Mouse (Mus musculus): ENCODE data around the gene Sytl1.

Sytl1 gene

DNA sequence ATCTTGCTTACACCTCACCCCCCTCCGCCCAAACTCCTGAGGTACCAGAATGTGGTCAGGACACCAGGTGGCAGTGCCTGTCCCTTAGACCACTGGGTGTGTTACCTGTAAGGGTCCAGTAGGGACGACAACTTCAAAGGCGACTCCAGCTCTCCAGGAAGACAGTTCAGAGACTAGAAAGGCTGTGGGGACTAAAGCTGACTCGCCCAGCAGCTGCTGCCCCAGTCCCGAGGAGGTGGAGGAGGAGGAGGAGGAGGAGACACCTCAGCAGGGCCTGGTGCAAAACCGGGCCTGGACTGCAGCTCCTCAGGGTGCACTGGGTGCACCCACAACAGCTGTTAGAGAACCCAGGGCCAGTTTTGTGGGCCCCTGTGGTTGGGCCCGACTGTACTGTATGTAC, at the start of gene Sytl1:
Sytl1 (minus strand) TSS at position 232 of the 400 bp plus-strand sequence.
- DNase-seq (ENCODE audit: low spot score in 2 of 2), result no peak

GRCm38 (mm10) chr4:133309948-133310347, 47.0 kb upstream of the Sytl1 start:
- DNase-seq (ENCODE audit: low spot score in 2 of 2), result peak; percentile 82 to 92

DNA sequence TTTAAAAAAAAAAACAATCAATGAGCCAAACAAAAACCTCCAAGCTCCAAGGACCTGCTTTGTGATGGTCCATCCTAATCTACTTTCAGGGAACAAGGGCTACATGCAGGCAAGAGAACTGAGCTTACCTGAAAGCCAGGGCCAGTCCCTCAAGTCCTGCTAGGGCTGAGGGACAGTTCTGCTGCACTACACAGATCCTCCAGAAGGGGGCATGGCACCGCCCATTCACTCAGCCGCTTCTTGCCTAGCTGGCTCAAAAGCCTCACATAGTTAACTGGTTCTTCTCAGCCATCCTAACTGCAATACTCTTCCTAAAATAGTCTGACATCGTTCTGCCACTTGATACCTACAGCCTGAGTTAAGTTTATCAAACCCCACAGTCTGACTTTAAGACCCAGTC, 44.4 kb upstream of the Sytl1 start:
- peak in 1 of 2 experiments; percentile 35 for DNase-seq (ENCODE audit: low spot score in 2 of 2)

- DNase-seq (ENCODE audit: low spot score in 2 of 2), result no peak
These were observed 42.9 kb upstream of the Sytl1 start for GRCm38 (mm10) chr4:133305825-133306224.

GRCm38 (mm10) chr4:133304770-133305169, 41.9 kb upstream of the Sytl1 start:
- DNase-seq (ENCODE audit: low spot score in 2 of 2), result no peak

- no peak for DNase-seq (ENCODE audit: low spot score in 2 of 2)
These were observed 39.8 kb upstream of the Sytl1 start for GRCm38 (mm10) chr4:133302668-133303067.

- DNase-seq (ENCODE audit: low spot score in 2 of 2), result peak; percentile 75 to 82
These were observed 38.9 kb upstream of the Sytl1 start for GRCm38 (mm10) chr4:133301802-133302201.

DNA sequence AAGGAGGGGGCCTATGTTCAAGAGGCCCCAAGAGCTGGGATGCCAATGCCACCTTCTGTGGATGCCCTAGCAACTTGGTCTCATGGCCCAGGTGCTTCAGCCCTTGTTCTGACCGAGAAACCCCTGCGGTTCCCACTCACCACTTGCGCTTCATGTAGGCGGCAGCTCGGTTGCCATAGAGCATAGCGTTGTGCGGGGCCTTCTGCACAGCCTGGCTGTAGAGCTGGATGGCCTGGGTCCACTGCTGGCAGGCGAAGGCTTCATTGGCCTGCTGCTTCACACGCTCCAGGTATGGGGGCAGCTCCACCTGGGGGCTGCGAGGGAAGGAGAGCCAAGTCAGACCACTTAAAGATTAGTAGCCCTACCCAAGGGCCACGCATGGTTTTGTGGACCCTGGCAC, 37.5 kb upstream of the Sytl1 start:
- DNase-seq (ENCODE audit: low spot score in 2 of 2), result no peak

- peak; percentile 83 to 89 for DNase-seq (ENCODE audit: low spot score in 2 of 2)
These were observed 36.8 kb upstream of the Sytl1 start for GRCm38 (mm10) chr4:133299701-133300100.

- DNase-seq (ENCODE audit: low spot score in 2 of 2), result peak; percentile 74 to 78
These were observed 35.8 kb upstream of the Sytl1 start for GRCm38 (mm10) chr4:133298516-133299365.

- DNase-seq (ENCODE audit: low spot score in 2 of 2), result peak; percentile 92 to 93
These were observed 34.9 kb upstream of the Sytl1 start for GRCm38 (mm10) chr4:133297801-133298238.

DNA sequence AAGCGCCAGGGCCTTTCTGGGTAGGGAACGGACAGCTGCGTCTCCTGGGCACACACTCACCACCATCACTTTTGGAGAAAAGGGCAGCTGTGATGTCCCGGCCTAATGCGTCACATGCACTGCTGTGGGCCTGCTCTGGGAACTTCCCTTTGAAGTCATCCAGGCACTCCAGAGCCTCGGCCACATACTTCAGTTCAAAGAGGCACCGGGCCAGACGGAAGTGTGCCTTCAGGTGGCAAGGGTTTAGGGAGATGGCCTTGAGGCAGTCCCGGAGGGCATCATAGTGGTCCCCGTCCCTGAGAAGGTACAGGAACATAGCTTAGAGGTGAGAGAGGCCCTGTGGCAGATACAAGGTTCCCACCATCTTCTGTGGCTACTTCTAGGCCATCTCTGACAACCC, 34.4 kb upstream of the Sytl1 start:
- no peak for DNase-seq (ENCODE audit: low spot score in 2 of 2)

DNA sequence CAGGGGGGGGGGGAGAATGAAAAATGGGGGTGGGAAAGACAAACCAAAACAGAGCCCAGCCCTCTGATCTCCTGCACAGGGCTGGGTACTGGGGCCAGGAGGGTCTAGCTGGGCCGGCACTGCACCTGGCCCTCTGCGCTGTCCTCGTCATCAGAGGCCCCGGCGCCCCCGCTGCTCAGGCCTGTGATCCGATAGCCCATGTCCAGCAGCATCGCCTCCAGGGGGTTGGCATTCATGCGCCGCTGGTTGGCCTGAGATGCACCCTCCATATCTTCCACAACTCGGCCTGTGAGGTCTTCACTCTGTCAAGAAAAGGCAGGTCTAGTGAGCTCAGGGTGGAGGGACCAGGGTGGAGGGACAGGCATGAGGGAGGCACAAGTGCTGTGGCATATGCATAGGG, 31.2 kb upstream of the Sytl1 start:
- no peak for DNase-seq (ENCODE audit: low spot score in 2 of 2)

- DNase-seq (ENCODE audit: low spot score in 2 of 2), result no peak
These were observed 30.3 kb upstream of the Sytl1 start for GRCm38 (mm10) chr4:133292901-133293843.

DNA sequence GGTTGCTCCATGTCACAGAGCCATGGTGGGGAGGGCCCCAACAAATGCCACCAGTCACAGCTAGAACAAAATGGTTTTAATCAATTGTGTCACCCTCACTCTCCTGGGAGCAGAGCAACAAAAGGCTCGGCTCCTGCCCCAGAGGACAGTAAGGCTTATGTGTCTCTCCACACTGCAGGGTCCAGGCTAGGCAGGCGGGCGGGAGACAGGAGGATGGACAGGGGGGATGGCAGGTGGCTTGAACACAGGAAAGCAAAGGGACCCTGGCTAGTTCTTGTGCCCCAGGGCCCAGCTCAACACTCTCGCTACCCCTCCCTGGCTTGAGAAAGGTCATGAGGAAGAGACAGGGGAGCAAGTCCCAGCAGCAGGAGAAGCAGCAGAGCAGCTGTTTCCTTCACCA, 29.5 kb upstream of the Sytl1 start:
- no peak for DNase-seq (ENCODE audit: low spot score in 2 of 2)

DNA sequence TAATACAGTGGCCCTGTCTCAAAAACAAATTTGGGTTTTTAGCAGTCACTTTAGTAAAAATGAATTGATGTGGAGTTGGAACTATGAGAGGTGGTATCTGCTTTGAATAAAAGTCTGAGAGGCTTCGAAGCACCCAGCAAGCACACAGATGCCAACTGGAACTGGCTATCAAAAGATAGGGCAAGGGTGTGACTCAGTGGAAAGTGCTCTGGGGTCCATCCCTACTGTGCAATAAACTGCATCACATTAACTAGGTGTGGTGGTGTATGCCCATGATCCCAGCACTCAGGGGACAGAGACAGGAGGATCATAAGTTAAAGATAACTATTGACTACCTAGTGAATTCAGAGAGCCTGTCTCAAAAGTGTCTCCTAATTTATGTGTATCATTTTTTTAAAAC, 28.3 kb upstream of the Sytl1 start:
- no peak for DNase-seq (ENCODE audit: low spot score in 2 of 2)

- DNase-seq (ENCODE audit: low spot score in 2 of 2), result no peak
These were observed 23.7 kb upstream of the Sytl1 start for GRCm38 (mm10) chr4:133286476-133287077.

- no peak for DNase-seq (ENCODE audit: low spot score in 2 of 2)
These were observed 23.0 kb upstream of the Sytl1 start for GRCm38 (mm10) chr4:133285950-133286349.

- no peak for DNase-seq (ENCODE audit: low spot score in 2 of 2)
These were observed 22.4 kb upstream of the Sytl1 start for GRCm38 (mm10) chr4:133285299-133285698.

DNA sequence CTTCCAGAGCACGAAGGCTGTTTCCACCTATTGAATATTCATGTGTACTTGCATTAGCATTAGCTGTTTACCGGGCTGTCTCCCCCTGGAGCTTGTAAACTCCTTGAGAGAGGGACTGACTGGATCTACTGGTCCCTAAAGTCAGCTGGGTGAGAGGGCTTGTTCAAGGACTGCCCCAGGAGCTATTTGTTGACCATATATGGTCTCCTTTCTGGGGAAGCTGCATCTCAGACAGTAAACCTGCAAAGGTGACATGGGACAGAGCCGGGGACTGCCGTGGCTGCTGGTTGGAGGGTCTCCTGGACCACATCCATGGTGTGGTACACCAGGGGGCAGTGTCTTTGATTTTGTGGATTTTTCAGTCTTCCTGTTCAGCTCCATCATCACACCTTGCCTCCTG, 19.7 kb upstream of the Sytl1 start:
- no peak for DNase-seq (ENCODE audit: low spot score in 2 of 2)

DNA sequence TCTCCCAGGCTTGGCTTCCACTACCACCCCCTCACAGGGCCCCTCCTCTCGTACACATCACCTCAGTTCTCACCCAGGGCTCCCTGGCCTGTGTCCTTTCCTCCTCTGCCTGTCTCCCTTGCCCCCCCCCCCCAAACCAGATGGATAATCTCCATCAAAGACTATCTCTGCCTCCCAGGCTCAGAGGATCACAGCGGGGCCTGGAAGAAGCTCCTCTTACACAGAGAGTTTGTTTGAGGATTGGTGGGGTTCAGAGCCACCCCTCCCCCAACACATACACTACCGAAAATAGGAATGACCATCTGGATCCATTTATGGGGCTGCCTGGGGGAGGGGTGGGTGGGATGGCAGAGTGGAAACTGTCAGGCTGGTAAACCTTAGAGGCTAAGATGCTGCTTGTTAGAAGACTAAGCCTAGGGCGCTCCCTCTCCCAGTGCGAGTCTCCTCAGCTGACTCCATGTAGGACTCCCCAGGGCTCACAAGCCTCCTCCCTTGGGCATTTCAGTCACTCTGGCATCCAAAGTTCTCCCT, 19.1 kb upstream of the Sytl1 start:
- peak; percentile 56 to 66 for DNase-seq (ENCODE audit: low spot score in 2 of 2)

DNA sequence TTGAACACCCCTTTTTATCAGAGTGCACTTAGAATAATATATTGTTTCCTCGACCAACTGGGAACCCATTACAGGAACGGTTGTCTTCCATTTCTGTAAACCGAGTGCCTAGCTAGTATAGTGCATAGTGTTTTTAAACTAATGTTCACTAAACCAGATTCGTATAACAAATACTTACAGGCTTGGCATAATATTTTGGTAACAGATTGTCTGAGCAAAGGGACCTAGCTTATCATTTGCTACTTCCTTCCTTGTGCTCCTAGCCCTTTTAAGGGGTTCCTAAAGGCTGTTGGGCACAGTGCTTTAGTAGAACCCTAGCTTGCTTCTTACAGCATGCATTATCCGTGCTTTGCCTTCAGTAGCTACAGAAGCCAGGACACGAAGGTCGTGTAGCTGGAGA, 18.6 kb upstream of the Sytl1 start:
- DNase-seq (ENCODE audit: low spot score in 2 of 2), result no peak

Data from right cerebral cortex, postnatal 10 days (tissue).